Mouse (Mus musculus) heart, embryonic 12.5 days (tissue): ENCODE data around the gene Kbtbd4. TPM values are rescaled to one million over a fixed set of nuclear protein-coding genes. Genes with fewer than 3 reads are reported as not detected.
A peak's percentile ranks its signal among the peaks of the same experiment; 100 is the strongest.

Experiments
- ATAC-seq: fragments of 200-750 bp; cut with Nextera tagmentation; 2 replicates; pipeline ENCODE4 v1.8.0; 2017; ENCODE audit warnings: moderate TSS enrichment, moderate library complexity; ENCODE audit not compliant: insufficient number of reproducible peaks, low FRiP score
- H3K27ac ChIP-seq: fragments of 300-500 bp; sonication (generic); 2 replicates; pipeline ENCODE4 v1.5.1; 2016; ENCODE audit warnings: mild to moderate bottlenecking, moderate library complexity; ENCODE audit not compliant: poor library complexity, severe bottlenecking
- H3K27me3 ChIP-seq: fragments of 300-500 bp; sonication (generic); replicated peaks from 2 replicates; pipeline ENCODE4 v1.6.1; 2016; ENCODE audit warnings: mild to moderate bottlenecking, moderate library complexity
- H3K36me3 ChIP-seq: fragments of 300-500 bp; sonication (generic); 2 replicates; pipeline ENCODE4 v1.6.1; 2016; ENCODE audit warnings: mild to moderate bottlenecking, moderate library complexity
- H3K4me1 ChIP-seq: fragments of 300-500 bp; sonication (generic); replicated peaks from 2 replicates; pipeline ENCODE4 v1.6.1; 2016; ENCODE audit warnings: mild to moderate bottlenecking
- H3K4me2 ChIP-seq: fragments of 300-500 bp; sonication (generic); 2 replicates; pipeline ENCODE4 v1.6.1; 2016; ENCODE audit warnings: mild to moderate bottlenecking, moderate library complexity
- H3K4me3 ChIP-seq: fragments of 300-500 bp; sonication (generic); 2 replicates; pipeline ENCODE4 v1.5.1; 2016; ENCODE audit warnings: mild to moderate bottlenecking
- H3K9ac ChIP-seq: fragments of 300-500 bp; sonication (generic); 2 replicates; pipeline ENCODE4 v1.6.1; 2016; ENCODE audit warnings: mild to moderate bottlenecking, moderate library complexity
- H3K9me3 ChIP-seq: fragments of 300-500 bp; sonication (generic); replicated peaks from 2 replicates; pipeline ENCODE4 v1.6.1; 2016; ENCODE audit warnings: mild to moderate bottlenecking, moderate library complexity
- WGBS: fragments of 180-500 bp; shearing (Covaris S2); methylation state at CpG from one replicate; pipeline ENCODE4 v1.1.7; 2016; 5-methylcytosine and 5-hydroxymethylcytosine counted together
- polyA plus RNA-seq: library from polyadenylated mRNA; unstranded; fragments of >200 nt; fragmentation: Nextera tagmentation; extraction: Ambion mirVana; gene quantifications from 2 replicates; pipeline ENCODE4 v1.2.1, GENCODE M21; 2016

The Kbtbd4 gene
- polyA plus RNA-seq, 1 experiment from 2014 or later, result 27.3 TPM

DNA sequence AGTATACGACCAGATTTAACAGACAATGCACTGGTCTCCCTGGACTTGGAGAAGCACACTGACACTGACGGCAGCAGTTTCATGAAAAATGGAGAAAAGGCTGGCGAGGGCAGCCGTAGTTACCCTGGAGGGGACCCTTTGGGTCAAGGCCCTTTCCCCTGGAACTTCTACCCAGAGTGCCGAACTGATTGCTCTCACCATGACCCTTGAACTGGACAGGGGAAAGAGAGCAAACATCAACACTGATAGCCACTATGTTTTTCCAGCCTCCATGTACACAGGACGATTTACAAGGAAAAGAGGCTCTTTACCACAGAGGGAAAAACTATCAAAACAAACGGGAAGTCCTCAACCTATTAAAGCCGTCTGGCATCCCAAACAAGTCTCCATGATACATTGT is 27.3 kb downstream of the Kbtbd4 start:
- 65% methylated on average over 8 of the region's 8 CpGs for WGBS
- no peak for ATAC-seq
- Histone ChIP-seq H3K4me1 (no peaks in the 10 kb centered on the region), H3K27me3 (0 out of 2 replicates have a peak, but pooled peaks cover 6% of the 10 kb centered on the region), H3K36me3 (no peaks in the 10 kb centered on the region), H3K9ac (no peak overlapping the region), H3K4me3 (no peak overlapping the region), H3K27ac (no peak overlapping the region), H3K9me3 (no peaks in the 10 kb centered on the region), H3K4me2 (no peak overlapping the region)

DNA sequence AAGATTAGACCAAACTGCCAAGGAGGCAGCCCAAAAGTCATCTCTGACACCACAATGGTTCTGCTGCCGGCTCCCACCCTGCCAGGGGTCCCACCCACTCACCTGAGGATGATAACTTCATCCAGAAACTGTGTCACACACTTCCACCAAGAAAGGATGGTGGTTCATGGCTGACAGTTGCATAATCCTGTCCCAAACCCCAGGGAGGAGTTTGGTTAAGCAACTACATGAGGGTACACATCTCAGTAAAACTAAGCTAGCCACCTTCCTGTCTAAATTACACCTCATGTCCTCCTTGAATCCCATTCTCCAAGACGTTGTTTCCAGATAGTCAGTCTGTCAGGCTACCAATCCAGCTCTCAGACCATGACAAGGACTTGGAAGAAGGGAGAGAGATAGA is 27.7 kb downstream of the Kbtbd4 start:
- Histone ChIP-seq H3K4me3 (no peak overlapping the region), H3K9me3 (no peaks in the 10 kb centered on the region), H3K4me2 (no peak overlapping the region), H3K27me3 (0 out of 2 replicates have a peak, but pooled peaks cover 6% of the 10 kb centered on the region), H3K27ac (no peak overlapping the region), H3K4me1 (no peaks in the 10 kb centered on the region), H3K9ac (no peak overlapping the region), H3K36me3 (no peaks in the 10 kb centered on the region)
- WGBS, result 59% methylated on average over 2 of the region's 2 CpGs
- no peak for ATAC-seq

DNA sequence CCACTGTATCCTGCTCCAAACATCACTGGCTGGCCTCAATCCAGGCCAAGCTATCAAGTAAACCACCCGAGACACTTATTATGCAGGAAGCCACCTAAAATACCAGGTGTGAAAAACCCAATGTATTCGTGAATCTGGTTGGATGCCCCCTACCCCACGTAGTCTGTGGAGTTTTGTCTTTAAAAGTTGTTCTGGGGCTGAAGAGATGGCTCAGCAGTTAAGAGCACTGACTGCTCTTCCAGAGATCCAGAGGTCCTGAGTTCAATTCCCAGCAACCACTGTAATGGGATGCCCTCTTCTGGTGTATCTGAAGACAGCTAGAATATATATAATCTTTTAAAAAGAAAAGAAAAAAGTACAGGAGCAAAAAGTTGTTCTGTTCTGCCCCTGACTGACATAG is 33.8 kb downstream of the Kbtbd4 start:
- Histone ChIP-seq H3K36me3 (no peaks in the 10 kb centered on the region), H3K9me3 (no peaks in the 10 kb centered on the region), H3K4me3 (no peak overlapping the region), H3K4me1 (peaks cover 14% of the 10 kb centered on the region), H3K4me2 (no peak overlapping the region), H3K9ac (no peak overlapping the region), H3K27me3 (no peaks in the 10 kb centered on the region), H3K27ac (no peak overlapping the region)
- no peak for ATAC-seq
- 65% methylated on average over 3 of the region's 3 CpGs for WGBS

DNA sequence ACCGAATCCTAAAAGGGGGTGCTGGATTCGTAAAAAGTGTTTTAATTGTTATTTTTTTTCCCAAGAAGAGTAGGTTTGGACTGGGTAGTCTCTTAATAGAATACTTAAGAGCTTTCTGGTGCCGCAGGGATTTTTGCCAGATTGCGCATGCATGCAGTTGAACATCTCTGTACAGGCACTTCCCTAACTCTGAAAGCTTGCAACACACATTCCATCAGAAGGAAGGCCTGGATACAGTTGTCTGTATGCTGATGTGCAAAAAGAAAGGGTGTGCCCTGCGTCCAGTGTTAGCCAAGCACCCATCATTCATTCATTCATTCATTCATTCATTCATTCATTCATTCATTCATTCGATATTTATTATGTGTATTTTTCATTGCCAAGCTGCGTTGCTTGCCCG is 35.2 kb downstream of the Kbtbd4 start:
- WGBS, result 46% methylated on average over 8 of the region's 8 CpGs
- Histone ChIP-seq H3K4me3 (peak overlapping the region; percentile 93), H3K9ac (peak overlapping the region; percentile 96; the same call in 1 of the 2 replicates), H3K4me2 (peak overlapping the region; percentile 80), H3K27me3 (no peaks in the 10 kb centered on the region), H3K4me1 (peaks cover 21% of the 10 kb centered on the region), H3K9me3 (no peaks in the 10 kb centered on the region), H3K27ac (0 out of 2 replicates have a peak overlapping the region, but pooled peaks have one; percentile 94), H3K36me3 (no peaks in the 10 kb centered on the region)
- ATAC-seq, result no peak

DNA sequence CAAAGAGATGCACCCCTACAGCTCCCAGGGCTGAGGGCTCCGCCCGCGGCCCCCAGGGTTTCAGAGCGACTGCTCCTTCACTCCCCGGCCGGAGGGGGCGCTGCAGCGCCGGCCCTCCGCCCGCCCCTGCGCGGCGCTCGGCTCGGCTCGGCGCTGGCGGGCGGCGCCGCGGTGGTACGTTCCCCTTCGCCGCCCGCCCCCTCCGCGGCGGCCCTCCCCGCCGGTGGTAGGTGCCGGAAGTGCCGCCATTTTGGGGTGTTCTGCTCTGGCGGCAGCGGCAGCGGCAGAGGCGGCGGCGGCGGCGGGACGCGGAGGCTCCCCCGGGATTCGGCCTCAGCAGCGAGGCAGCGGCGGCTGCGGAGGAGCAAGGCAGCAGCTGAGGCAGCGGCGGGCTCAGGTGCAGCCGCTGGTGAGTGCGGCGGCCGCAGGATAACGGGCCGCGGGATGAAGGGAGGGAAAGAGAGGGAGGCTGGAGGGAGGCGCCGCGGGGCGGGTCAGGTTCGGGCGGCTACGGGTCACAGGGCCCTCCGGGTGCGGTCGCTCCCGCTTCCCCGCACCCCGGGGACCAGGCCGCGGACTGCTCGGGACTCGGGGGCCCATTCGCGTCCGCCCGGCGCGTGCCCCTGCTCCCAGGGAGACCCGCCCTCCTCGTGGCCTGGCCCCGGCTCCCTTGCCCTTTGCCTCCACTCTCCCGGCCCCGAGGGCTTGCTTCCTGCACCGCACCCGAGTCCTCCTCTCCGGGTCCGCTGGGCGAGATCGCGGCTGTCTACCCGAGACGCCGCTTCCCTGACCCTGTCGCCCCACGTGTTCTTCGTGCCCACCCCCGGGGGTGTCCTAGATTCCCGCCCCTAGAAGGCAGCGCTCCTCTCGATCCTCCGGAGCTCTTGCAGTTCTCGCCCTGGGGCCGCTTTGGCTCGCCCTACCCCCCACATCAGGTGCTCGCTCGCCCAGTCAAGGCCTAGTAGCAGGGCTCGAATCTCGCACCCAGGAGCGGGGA is 36.0 kb downstream of the Kbtbd4 start, which contains the start of gene Celf1:
Celf1 (plus strand) TSS at position 150 of the 997 bp plus-strand sequence.
- whole genome bisulfite sequencing, result under 1% methylated on average over 106 of the region's 113 CpGs
- peak within 1 kb of the TSS; percentile 96 for H3K9ac ChIP-seq
- peak; percentile 93 for ATAC-seq
- no peaks in the 10 kb centered on the region for H3K9me3 ChIP-seq
- peak within 1 kb of the TSS; percentile 93 for H3K4me3 ChIP-seq
- peaks cover 23% of the 10 kb centered on the region for H3K4me1 ChIP-seq
- H3K27ac ChIP-seq, result peak within 1 kb of the TSS; percentile 94
- no peaks in the 10 kb centered on the region for H3K36me3 ChIP-seq
- H3K27me3 ChIP-seq, result no peaks in the 10 kb centered on the region
- H3K4me2 ChIP-seq, result peak within 1 kb of the TSS; percentile 80

DNA sequence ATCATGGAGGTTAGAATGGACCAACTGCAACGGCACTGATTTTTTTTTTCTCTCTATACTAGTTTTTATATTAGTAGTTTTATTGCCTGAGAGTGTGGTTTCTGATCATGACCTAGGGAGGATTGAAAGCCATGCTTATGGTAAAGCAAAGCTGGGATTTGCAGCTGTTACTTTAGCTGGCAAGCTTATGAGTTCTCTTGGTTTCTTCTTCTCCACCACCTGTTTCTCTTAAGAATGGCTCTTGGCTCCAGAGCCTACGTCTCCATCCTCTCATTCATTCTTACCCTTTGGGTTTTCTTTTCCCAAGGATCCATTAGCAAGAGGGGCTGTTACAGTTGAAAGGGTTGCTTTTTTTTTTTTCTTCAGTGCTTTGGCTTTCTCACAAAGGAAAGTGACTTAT is 37.2 kb downstream of the Kbtbd4 start:
- peaks cover 29% of the 10 kb centered on the region for H3K4me1 ChIP-seq
- H3K27me3 ChIP-seq, result no peaks in the 10 kb centered on the region
- peak overlapping the region; percentile 28; the same call in 1 of the 2 replicates for H3K9ac ChIP-seq
- no peaks in the 10 kb centered on the region for H3K36me3 ChIP-seq
- 67% methylated on average over 2 of the region's 2 CpGs for WGBS
- H3K4me2 ChIP-seq, result peak overlapping the region; percentile 63
- peak overlapping the region; percentile 93 for H3K4me3 ChIP-seq
- no peak overlapping the region for H3K27ac ChIP-seq
- H3K9me3 ChIP-seq, result no peaks in the 10 kb centered on the region
- no peak for ATAC-seq

DNA sequence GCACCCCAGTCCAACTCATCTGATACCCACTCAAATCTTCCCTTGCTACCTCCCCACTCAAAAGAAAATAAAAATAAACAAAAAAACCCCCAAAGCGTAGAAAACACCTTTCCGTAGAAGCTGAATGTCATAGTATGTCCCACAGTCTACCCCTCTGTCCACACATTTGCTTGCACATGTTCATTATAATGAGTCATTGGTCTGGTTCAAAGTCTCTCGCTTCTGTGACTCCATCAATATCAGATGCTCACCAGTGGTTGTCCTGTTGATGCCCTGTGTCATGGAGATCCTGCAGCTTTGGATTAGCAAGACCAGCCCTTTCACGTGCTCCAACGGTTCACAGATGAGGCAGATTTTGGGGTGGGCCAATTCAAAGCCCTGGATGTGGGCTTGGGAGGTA is 45.6 kb downstream of the Kbtbd4 start:
- Histone ChIP-seq H3K9ac (no peak overlapping the region), H3K4me3 (no peak overlapping the region), H3K27me3 (no peaks in the 10 kb centered on the region), H3K4me1 (peaks cover 31% of the 10 kb centered on the region), H3K4me2 (no peak overlapping the region), H3K9me3 (no peaks in the 10 kb centered on the region), H3K36me3 (0 out of 2 replicates have a peak, but pooled peaks cover 7% of the 10 kb centered on the region), H3K27ac (no peak overlapping the region)
- ATAC-seq, result no peak
- WGBS, result 80% methylated on average over 5 of the region's 5 CpGs

DNA sequence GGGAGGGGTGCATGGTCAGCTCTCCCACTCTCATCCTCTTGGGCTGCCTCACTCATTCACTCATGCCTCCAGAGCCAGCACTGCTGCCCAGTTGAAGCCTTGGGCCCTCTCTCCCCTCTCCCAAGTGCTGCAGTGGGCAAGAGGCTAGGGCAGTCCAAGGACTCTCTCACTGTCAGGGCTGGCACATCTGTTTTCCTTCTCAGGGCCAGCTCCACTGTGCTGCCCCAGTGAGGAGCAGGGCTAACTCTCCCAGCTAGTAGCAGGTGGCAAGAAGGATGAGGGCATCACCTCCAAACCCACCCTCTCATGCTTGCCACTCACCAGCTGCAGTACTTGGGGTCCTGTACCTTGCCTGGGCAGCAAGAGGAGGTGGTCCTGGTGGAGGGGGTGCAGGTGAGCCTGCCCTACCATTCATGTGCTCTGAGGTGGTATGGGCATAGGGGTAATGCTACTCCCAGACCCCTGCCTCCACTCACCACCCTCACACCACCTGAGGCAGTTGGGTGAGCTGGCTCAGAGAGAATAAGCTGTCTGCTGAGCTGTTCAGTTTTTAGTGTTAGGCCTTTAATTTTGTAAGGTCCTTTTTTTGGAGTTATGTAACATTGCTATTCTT is 46.1 kb downstream of the Kbtbd4 start:
- H3K9ac ChIP-seq, result no peak overlapping the region

DNA sequence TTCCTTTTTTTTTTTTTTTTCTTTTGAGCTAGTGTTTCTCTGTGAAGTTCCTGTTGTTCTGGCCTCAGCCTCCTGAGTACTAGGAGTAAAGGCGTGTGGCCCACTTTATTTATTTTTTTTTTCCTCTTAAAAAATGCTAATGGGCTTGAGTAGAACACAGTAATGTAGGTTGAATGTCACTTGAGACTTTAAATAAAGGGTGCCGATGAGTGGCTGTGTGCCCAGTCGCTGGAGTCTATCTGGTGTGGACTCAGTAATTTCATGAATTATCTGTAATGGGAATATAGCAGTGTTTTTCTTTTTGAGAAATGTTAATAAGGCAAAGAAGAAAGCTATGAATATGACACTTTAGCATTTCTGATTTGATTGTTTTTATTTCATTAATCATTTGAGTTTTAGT is 48.9 kb downstream of the Kbtbd4 start:
- WGBS, result 65% methylated on average over 3 of the region's 3 CpGs
- no peak overlapping the region for H3K4me3 ChIP-seq

More for the DNA sequence above, 46.1 kb downstream of the Kbtbd4 start:
- Histone ChIP-seq H3K4me3 (no peak overlapping the region), H3K36me3 (0 out of 2 replicates have a peak, but pooled peaks cover 7% of the 10 kb centered on the region), H3K4me2 (no peak overlapping the region), H3K27ac (no peak overlapping the region), H3K27me3 (no peaks in the 10 kb centered on the region), H3K9me3 (no peaks in the 10 kb centered on the region), H3K4me1 (peaks cover 28% of the 10 kb centered on the region)
- peak; percentile 45 for ATAC-seq

DNA sequence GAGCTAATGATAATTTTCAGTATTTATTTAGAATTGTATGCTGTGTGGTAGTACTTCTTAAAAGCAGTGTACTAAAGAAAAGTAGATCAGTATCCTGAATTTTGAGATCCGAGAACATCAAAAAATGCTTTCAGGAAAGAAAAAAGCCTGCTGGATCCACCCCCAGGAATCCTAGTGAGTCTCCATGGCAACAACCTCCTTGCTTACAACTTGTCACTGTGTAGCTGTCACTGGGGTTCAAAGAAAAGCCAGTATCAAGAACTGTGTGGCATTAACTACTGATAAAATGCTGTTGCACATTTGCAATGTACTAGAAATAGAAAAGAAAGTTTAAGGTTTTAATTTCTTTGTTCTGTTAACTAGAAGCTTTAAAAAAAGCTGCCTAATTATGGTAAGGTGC is 51.5 kb downstream of the Kbtbd4 start:
- H3K27ac ChIP-seq, result peak overlapping the region; percentile 51; the same call in 1 of the 2 replicates
- no peak overlapping the region for H3K4me3 ChIP-seq
- H3K9me3 ChIP-seq, result no peaks in the 10 kb centered on the region
- H3K9ac ChIP-seq, result no peak overlapping the region
- ATAC-seq, result no peak
- H3K4me2 ChIP-seq, result no peak overlapping the region
- WGBS, result 50% methylated on average over 1 of the region's 1 CpGs
- H3K27me3 ChIP-seq, result no peaks in the 10 kb centered on the region
- peaks cover 21% of the 10 kb centered on the region; the same call in 1 of the 2 replicates for H3K4me1 ChIP-seq
- H3K36me3 ChIP-seq, result peaks cover 12% of the 10 kb centered on the region; the same call in 1 of the 2 replicates

More for the DNA sequence above, 48.9 kb downstream of the Kbtbd4 start:
- ATAC-seq, result no peak
- Histone ChIP-seq H3K4me2 (no peak overlapping the region), H3K4me1 (peaks cover 29% of the 10 kb centered on the region), H3K9ac (no peak overlapping the region), H3K9me3 (no peaks in the 10 kb centered on the region), H3K27me3 (no peaks in the 10 kb centered on the region), H3K36me3 (0 out of 2 replicates have a peak, but pooled peaks cover 7% of the 10 kb centered on the region), H3K27ac (no peak overlapping the region)

DNA sequence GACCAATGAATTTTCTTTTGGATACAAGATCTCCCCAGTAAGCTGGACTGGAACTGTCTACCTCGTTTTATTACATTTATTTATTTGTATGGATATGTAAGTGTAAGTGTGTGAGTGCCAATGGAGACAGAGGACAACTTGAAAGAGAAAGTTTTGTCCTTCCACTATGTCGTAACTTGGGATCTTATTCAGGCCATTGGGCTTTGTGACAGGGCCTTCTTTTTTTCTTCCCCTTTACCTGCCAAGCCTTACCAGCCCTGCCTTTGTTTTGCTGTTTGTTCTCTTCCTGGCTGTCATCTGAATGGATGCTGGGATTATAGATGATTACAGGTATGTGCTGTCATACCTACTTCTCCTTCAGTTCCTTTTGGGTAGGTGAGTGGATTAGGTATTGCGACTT is 54.3 kb downstream of the Kbtbd4 start:
- peaks cover 10% of the 10 kb centered on the region; the same call in 1 of the 2 replicates for H3K36me3 ChIP-seq
- ATAC-seq, result no peak
- WGBS, result 87% methylated on average over 3 of the region's 3 CpGs

More for the DNA sequence above, 54.3 kb downstream of the Kbtbd4 start:
- Histone ChIP-seq H3K4me2 (no peak overlapping the region), H3K9me3 (no peaks in the 10 kb centered on the region), H3K9ac (no peak overlapping the region), H3K4me1 (peaks cover 8% of the 10 kb centered on the region; the same call in 1 of the 2 replicates), H3K4me3 (no peak overlapping the region), H3K27me3 (no peaks in the 10 kb centered on the region), H3K27ac (no peak overlapping the region)
